Mouse (Mus musculus) testis, postnatal 10 days (tissue): Measurements from ENCODE around the gene Dynlt1f.
"Not testable (repeated sequence)": the region's sequence is repeated elsewhere in the genome, so short reads cannot be mapped to it uniquely, and the experiment has no call there.

Experiments
- DNase-seq: peaks from one replicate; pipeline ENCODE4 v3.0.0; 2021; ENCODE audit warnings: low spot score

Gene Dynlt1f

DNA sequence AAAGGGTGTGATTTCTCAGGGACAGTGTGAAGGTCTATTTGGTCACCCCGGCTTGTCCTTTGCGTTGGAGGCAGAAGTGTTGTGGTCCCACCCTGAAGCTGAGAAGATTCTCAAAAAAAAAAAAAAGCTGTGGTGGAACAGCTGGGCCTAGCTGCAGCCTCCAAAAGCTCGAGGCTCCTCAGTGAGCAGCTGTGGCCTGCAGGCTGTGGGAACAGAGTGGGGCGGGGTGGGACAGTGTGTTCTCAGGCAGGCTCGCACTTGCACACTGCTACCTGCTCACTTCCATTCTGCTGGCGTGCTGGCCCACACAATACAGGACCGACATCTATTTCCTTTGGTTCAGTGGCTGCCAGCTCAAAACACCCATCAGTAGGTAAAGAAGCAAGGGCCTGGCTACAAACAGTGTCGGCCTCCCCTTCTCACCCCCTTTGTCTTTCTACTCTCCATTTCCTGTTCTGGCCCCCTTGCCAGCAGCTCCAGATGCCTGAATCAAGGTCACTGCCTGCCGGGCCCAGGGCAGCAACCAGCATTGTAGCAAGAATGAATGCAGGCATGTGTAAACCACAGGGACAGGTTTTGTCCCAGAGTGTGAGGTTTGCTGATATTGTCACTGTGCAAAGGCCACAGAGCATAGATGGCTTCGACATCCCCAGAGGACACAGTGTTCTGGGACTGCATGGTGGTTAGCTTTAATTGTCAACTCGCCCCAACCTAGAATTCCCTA, 5.6 kb upstream of the Dynlt1f start:
- peak; percentile 71 for DNase-seq

DNA sequence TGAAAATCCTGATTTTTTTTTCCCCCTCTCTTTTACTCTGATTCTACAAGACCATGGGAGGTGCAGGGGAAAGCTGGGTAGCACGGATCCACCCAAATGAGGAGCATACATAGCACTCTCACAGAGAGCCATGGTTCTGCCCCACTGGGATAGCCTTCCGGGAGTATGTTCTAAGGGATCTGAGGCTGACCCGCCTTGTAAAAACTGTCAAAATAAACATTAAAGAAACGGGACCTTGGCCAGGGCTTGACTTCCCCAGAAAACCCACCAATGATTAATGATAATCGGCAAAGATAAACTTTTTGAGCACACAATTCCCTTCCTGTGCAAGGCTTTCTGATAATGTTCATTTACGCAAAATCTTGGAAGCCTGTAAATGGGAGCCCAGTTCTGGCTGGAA, 4.9 kb upstream of the Dynlt1f start:
- not testable (repeated sequence) for DNase-seq

DNA sequence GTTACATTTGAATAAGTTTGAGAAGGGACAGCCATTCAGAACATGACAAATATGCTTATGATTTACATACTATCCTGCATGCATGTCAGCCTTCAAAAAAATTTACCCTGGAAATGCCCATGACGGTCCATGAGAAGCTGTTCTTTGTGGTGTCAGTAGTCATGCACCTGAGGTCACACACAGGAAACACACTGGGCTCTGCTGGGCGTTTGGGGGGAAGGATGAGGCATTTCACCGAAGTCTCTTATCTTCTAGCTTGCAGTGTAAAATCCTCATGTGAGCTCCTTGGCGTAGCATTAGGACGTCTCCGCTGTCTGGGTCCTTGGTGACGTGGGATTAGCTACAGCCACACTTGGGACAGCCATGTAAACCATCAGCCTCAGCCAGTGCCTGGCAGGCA, 3.1 kb upstream of the Dynlt1f start, which contains the start of gene Sytl3:
Gene Sytl3, plus strand, starts transcription at position 293 of the 400 bp plus-strand sequence.
- not testable (repeated sequence) for DNase-seq

DNA sequence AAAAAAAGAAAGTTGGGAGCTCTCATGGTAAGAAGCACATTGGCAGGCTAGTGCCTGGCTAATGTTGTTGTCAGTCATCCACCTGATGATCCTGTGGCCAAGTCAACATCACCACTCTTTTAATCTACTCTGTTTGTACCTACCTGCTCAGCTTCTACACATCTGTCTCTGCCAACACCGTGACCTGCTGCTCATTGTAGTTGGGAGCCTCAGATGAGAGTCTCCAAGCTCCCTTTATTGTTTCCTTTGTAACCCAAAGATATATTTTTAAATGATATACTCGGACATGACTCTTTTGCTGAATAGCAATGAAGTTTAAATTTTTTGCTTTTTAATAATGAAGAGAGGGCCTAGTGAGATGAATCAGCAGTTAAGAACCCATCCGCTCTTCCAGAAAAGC, 771 bp upstream of the Dynlt1f start:
- DNase-seq = not testable (repeated sequence)

DNA sequence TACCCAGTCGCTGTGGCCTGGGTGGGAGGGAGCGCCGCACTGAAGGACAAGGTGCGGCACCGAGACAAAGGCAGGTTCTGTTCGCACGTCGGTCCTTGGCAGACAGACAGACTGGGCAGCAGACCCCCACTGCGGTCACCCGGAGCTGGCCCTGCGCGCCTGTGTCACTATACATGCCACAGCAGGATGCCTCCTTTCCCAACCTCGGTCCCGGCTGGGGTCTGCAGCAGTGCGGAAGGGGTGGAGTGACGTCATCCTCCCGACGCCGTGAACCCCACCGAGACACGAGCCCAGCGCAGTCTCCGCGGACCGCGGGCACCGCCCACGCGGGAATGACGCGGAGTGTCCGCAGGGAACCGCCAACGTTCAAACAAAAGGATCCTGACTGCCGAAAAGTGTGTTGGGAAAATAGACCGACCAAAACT, 601 bp downstream of the Dynlt1f start:
- peak; percentile 76 for DNase-seq

DNA sequence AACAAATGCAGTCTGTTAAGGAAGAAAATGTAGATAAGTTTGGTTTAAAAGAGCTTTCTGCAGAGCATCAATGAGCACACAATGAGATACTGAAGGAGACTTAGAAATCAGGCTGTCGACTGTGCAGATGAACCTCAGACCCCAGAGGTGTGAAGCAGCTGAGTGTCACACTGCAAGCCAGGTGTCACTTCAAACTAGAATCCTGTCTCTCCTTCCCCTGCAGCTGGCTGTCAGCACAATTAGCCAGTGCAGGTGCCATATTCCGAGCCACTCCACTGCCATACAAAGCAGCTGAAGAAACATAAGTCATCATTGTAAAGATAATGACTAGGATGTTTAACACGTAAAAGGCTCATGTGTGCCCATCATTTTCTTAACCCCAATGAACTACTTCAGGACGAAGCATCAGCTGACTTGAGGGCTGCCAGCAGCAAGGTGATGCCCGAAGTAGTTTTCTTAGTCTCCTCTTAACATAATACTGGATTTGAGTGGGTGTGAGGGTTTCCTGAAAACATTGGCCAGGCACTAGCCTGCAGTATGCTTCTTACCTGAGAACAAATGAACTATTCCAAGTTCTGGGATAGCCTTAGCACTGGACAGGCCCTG, 2.3 kb downstream of the Dynlt1f start:
- not testable (repeated sequence) for DNase-seq

DNA sequence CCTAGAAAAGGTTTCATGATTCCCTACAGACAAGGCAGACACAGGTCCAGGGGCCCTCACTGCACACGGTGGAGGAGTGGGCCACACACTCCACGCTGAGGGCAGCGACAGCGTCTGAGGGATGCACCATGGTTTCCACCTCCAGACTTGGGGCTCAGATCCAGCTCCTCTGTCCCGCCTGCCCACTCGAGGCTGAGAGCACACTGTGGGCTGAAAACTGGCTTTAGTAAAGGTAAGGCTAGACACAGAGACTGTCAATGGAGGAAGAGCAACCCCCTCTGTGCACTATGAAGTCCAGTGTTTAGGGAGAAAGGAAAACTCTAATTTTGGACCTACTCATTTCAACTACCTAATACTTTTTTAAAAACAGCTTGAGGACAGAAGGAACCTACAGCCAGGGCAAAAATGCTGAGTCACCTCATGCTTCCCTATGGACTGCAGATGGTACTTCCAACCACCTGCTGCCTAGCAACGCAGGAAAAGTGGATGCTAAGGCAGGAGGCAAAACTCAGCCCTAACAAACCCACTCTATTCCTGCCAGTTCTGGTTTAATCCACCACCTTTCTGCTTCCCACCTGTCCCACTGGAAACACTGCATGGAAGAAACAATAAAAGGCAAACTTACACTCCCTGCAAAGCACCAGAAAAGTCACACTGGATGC, 4.7 kb downstream of the Dynlt1f start:
- DNase-seq = not testable (repeated sequence)

DNA sequence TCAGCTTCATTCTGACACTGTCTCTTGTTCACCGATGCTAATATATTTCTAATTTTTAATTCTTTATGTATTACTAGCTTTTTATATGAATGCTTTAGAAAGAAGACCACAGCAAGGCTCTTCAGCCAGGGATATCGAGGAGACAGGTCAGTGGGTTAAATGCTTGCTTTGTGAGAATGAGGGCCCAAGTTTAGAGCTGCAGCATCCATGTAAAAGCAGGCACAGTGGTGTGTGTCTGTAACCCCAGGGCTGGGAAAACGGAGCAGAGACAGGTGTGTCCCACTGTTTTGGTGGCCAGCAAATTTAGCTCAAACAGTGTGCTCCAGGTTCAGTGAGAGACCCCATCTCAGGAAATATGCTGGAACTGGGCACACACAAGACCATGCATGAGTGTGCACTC, 8.2 kb downstream of the Dynlt1f start:
- DNase-seq = not testable (repeated sequence)

DNA sequence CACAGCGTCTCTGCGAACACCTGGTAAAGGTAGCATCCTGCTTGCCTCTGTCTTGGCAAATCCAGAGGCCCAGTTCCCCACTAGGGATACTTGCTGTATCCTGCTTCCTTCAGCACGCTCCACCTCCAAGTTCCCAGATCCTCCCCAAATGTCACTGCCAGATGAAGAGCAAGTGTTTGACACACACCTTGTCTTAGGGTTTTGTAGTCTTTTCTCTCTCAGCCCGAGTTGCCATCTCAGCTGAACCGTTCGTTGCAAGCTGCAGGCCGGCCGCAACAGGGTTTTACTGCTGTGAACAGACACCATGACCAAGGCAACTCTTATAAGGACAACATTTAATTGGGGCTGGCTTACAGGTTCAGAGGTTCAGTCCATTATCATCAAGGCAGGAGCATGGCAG, 8.9 kb downstream of the Dynlt1f start:
- DNase-seq = not testable (repeated sequence)

DNA sequence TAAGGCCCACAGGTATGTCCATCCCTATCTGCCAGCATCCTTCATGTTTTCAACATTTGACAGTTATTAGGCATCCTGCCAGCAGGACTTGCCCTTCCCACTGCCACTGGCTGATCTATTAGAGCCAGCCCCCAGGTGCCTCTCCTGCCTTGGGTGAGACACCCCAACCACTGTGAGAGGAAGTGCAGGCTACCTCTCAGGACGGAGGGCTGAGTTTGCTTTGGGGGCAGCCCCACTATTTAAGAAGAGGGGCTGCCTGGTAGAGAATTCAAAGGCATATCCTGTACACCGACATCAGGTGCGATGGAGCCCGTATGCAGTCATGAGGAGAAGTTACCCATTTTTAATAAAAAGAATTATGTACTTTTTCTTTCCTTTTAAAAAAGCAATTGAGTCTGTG, 10.0 kb downstream of the Dynlt1f start:
- DNase-seq = not testable (repeated sequence)

DNA sequence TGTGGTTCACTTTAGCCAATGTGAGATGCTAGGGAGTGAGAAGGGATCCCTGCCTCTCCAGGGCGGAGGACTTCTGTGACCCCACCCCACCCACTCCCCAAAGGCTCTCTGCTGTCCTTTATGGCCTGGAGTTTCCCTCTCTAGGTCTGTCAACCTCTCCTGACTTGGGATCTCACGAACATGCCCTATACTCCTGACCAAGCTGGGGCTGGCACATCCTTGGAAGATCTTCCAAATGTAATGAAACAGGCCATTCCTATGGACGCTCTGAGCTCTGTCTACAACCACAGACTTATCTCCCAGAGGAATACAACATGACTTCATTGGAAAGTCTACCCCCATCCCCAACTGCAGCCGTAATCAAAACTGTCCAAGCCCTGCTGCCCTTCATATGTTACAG, 11.0 kb downstream of the Dynlt1f start:
- not testable (repeated sequence) for DNase-seq

DNA sequence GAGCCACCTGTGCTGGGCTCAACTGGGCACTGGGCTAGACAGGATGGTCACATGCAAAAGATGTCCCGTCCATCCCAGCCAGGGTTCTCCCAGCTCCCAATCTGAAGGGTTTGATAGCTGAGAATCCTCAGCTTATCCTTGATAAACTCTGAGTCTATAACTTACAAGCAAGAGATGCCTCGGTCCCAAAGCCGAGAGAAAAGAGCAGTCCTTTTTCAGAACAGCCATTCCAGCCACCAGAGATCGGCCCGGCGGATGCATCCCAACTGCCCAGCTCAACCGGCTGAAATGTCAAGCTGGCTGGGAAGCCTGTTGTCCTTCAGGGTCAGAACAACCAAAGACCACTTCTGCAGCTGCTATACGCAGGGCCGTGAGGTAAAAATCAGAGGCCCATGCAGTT, 11.5 kb downstream of the Dynlt1f start:
- DNase-seq = not testable (repeated sequence)

DNA sequence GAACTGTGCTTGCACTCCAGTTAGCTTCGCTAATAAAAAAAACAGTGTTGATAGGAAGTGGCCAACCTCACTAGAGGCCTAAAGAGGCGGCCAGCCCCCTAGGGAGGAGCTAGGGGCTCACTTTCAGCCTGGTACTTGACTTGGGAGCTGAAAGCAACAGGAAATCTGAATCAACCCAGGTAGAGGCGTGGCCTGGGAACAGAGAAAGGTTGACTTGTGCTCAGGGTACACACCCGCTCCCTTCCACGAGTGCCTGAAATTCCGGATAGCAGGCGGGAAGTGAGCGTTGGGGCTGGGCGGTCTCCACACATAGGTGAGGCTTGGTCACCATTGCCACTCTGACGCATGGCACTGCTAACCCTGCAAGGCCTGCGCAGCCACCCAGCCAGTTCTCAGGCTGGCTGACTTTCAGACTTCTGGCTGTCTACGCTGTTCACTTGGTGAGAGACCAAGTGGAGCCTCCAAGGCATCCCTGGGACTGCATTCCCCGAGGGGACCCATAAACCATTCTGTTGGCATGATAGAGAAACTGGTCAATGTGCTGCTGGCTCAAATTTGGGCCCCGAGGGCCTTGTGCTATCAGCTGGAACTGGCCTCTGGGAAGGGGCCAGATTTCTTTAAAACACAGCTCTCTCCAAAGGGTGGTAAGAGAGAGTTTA, 14.8 kb downstream of the Dynlt1f start:
- DNase-seq = not testable (repeated sequence)

DNA sequence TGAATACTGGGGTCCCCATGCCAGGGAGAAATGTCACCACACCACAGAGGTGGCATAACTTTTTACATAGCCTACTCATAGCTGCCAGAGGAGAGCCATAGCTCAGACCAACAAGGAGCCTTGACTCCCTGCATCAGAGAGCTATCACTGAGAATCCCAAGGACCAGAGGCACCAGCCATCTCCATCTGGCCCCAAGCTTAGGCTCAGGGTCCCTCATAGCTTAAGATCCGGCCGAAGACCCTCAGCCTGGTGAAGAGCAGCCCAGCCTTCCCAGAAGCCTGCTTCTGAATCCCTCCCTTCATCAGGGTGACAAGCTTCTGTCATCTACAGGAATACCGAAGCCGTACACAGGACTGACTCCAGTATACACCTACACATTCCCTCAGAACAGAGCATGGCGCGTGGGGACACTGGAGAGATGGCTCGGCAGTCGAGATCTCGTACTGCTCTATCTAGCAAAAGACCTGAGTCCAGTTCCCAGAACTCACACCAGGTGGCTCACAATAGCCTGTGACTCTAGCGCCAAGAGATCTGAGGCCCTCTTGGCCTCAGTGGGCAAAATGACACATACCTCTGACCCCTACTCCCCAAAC, 15.6 kb downstream of the Dynlt1f start:
- not testable (repeated sequence) for DNase-seq

DNA sequence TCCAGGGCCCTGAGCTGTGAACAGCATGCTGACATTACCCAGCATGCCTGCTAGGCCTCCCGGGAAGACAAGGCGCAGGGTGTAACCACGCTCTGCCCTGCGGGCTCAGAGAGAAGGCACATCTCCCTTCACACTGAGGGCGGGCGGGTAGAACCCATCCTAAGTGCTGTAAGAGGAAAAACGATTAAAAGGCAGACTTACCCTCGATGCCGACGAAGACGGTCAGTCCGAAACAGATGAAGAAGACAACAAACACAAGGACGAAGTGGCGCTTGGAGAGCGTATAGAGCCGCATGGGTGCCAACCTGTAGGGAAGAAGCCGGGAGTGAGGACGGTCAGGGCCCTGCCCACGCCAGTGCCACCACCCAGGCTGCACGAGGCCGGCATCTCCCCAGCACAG, 16.2 kb downstream of the Dynlt1f start:
- not testable (repeated sequence) for DNase-seq

DNA sequence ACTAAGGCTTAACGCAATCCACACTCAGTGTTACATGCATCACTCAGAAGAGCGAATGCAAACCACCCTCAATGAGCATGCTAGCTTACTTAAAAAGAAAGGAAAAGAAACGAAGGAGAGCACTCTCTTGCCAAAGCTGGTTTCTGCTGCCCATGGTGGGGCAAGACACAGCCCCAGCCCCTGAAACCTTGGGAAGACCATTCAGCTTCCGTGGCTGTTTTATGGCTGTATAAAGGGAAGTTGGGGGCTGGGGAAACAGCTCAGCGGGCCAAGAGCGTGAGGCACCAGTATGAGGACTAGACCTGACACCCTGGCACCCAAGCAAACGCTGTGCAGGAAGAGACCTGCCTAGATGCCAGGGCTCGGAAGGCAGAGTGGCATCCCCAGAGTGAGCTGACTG, 17.3 kb downstream of the Dynlt1f start:
- peak; percentile 37 for DNase-seq

DNA sequence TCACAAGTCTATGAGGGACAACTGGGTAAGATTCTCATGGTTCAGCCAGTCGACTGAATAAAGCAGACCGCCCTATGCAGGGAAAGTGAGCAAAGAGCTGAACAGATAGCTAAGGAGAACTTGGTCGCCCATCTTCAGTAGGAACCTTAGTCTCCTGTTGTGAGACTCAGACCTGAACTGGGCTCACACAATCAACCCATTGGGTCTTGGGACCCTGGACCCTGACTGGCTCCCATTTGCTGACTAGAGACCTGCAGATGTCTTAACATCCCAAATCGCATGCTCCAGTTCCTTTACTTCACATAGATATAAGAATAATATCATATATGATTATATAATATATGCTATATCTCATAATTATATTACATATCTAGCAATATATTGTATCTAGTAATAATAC, 18.3 kb downstream of the Dynlt1f start:
- not testable (repeated sequence) for DNase-seq

DNA sequence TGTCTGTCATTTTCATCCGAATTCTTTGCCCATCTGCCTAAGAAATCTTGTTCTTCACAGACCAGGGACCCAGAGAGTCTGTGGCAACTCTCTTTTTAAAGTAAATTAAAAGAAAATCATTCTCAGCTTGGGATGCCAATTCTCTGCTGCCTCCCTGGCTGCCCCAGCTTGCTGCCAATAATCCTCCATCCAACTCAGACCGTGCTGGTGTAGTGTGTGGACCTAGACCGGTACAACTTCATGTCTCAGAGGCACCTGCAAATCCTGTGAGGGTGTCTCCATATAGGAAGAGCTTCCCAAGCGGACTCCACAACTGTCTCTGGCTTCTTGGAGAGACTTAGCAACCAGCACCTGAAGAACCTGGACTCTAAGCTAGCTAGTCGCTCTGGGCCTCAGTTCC, 18.8 kb downstream of the Dynlt1f start:
- DNase-seq = peak; percentile 41

DNA sequence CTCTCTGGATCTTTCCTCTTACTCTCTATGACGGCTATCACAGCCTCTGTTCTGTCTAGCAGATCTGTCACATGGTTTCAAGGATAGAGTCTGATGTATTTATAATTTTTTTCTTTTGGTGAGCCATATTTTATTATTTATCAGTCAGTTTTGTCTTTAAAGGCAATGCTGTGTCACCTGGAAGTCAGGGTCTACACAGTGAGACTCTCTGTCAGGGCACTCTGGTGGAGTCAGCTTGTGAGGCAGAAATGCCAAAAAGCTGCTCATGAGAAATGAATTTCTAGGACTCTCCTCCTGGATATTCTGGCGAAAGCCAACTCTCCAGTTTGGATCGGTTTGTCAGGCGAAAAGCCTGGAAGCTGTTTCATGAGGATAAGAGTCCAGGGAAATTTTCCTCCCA, 19.9 kb downstream of the Dynlt1f start:
- DNase-seq = not testable (repeated sequence)

DNA sequence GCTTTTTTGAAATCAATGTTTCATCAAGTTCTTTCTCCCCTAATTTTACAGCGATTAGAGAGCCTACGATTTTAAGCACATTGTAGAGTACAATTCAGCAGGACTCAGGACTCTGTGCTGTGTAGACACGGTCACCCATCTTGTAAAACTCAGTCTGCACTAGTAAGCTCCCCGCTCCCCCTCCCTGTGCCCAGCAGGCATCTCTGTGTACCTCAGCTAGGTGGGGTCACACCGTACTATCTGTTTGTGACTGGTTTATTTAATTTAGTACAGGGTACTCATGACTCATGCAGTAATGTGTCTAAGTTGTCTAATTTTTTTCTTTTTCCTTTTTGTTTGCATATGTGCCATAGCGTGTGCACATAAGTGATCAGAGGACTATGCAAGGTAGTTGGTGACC, 22.9 kb downstream of the Dynlt1f start:
- DNase-seq = not testable (repeated sequence)

DNA sequence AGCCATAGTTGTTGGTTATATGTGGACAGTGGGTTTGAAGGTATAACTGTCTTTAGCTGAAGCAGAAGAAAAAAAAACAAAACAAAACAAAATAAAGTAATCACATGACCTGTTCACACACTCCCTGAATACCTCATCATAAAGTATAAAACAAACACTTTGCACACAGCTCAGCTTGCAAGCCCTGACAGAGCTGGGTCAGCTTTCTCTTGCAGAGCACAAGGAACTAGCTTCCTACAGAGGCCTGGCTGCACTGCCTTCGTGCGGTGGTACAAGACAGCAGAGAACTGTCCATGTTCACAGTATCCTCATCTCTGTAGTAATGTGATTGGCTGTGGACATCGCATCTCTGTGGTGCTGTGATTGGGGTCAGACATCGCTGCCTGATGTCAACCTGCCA, 25.3 kb downstream of the Dynlt1f start:
- DNase-seq = not testable (repeated sequence)

DNA sequence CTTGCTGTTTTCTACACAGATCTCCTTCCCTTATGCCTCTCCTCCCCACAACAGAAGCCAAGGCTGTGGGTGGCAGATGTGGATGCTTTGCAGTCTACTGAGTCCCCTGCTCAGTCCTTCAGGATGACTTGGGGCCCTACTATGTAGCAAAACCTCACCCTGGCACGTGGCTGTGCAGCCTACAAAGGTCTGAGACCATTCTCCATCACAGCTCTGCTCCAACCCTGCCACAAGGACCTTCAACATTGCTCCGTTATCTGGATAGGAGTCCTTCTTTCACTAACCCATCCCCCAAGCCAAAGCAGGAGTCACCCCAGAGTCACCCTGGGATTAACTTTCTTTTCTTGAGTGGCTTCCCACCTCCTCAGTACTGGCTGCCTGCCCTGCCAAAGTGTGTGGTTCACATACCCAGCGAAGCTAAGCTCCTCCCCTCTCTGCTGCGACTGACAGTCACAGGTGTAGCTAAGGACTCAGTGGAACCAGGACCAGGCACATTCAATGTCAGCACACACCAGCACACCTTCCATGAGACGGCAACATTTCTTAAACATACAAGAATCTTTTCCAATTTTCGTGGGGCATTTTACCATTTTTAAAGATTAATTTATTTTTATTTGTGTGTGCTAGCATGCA, 30.7 kb downstream of the Dynlt1f start:
- DNase-seq = peak; percentile 38
